In genomic region chr7:107770812-107771211, GRCm38 (mm10) we compare ENCODE assay signal across 32 mouse cellular contexts. TPM values are rescaled to one million over a fixed set of nuclear protein-coding genes. Genes with fewer than 3 reads are reported as not detected.
DNase-seq lines count a peak whose midpoint lies in the region; ATAC-seq and TF ChIP-seq lines count a peak whose summit lies in the region.
"Had no signal": no experiment of that assay in that cellular context is flagged by ENCODE, and none has a peak within 500 bp of the region (broad histone marks: within the 10 kb centered on the region; RNA-seq: fewer than 3 reads in every experiment).

No protein-coding gene starts in this region.

- H3K4me1 ChIP-seq in heart, embryonic 10.5 days: no peaks in the 10 kb centered on the region
- peaks cover 0 to 11% of the 10 kb centered on the region in 2 experiments; a peak in 2 of 4 replicates for H3K4me1 ChIP-seq in ES-E14 (ENCODE audit: control insufficient read depth in 2 of 2, insufficient read depth in 2 of 2, low read length in 2 of 2, poor library complexity in 1 of 2)
- no peaks in the 10 kb centered on the region for H3K4me1 ChIP-seq in liver, postnatal 0 days (ENCODE audit: insufficient read depth)
- H3K4me1 ChIP-seq in stomach, postnatal 0 days (replicated peaks; ENCODE audit: control insufficient read depth, insufficient read depth): no peaks in the 10 kb centered on the region
- H3K4me1 ChIP-seq: embryonic facial prominence, embryonic 13.5 days; embryonic facial prominence, embryonic 15.5 days; forebrain, embryonic 12.5 days had no signal

- peak; percentile 33 for DNase-seq in heart, adult 11 months
- DNase-seq in heart, embryonic 10.5 days (ENCODE audit: low spot score): no peak
- DNase-seq in ES-E14 (ENCODE audit: low read depth, low spot score) (no peak), ZHBTc4 (ENCODE audit: low read depth, low spot score) (peak; percentile 60)
- DNase-seq in liver, postnatal 0 days: no peak
- no peak for DNase-seq in stomach, postnatal 0 days (ENCODE audit: low spot score)
- DNase-seq: adrenal gland, adult 2 months; adrenal gland, postnatal 10 days; adrenal gland, postnatal 25 days; B cell, adult 2 months; cerebellum, adult 11 months; cerebellum, adult 18-20 months; cerebellum, adult 8-10 months; cerebellum, adult 9-11 months; cerebellum, postnatal 14 days; cerebellum, postnatal 36 days; embryo, embryonic 11 days had no signal

- no peak for ATAC-seq in liver, postnatal 0 days
- ATAC-seq in stomach, postnatal 0 days (ENCODE audit: low FRiP score, low TSS enrichment): no peak
- ATAC-seq: CD4-positive, CD25-positive, alpha-beta regulatory T cell, adult 4 months; forebrain, embryonic 14.5 days; forebrain, embryonic 16.5 days had no signal

- no peak overlapping the region for H3K4me2 ChIP-seq in liver, postnatal 0 days (ENCODE audit: low read depth, low read length)
- H3K4me2 ChIP-seq in stomach, postnatal 0 days (replicated peaks; ENCODE audit: low read depth): no peak overlapping the region
- H3K4me2 ChIP-seq: embryonic facial prominence, embryonic 13.5 days; embryonic facial prominence, embryonic 15.5 days; forebrain, embryonic 12.5 days had no signal

- H3K9ac ChIP-seq in ES-E14 (ENCODE audit: insufficient read depth, low read depth, low read length, poor library complexity, severe bottlenecking): no peak overlapping the region
- H3K9ac ChIP-seq in liver, postnatal 0 days (replicated peaks): no peak overlapping the region
- H3K9ac ChIP-seq in stomach, postnatal 0 days (ENCODE audit: low read length): no peak overlapping the region
- H3K9ac ChIP-seq: embryonic facial prominence, embryonic 13.5 days; embryonic facial prominence, embryonic 15.5 days; forebrain, embryonic 12.5 days had no signal

- H3K4me3 ChIP-seq in heart, embryonic 10.5 days: no peak overlapping the region
- H3K4me3 ChIP-seq in ES-E14 (ENCODE audit: insufficient read depth in 1 of 2, low read depth in 1 of 2, low read length in 2 of 2, poor library complexity in 1 of 2, severe bottlenecking in 1 of 2): no peak overlapping the region
- no peak overlapping the region for H3K4me3 ChIP-seq in liver, postnatal 0 days (ENCODE audit: low read depth, low read length)
- no peak overlapping the region for H3K4me3 ChIP-seq in stomach, postnatal 0 days (ENCODE audit: low read depth, low read length)
- H3K4me3 ChIP-seq: embryonic facial prominence, embryonic 13.5 days; embryonic facial prominence, embryonic 15.5 days; erythroblast, embryonic 14.5 days; forebrain, embryonic 10.5 days; forebrain, embryonic 12.5 days had no signal

- H3K27me3 ChIP-seq in heart, embryonic 10.5 days (ENCODE audit: insufficient read depth, poor library complexity, severe bottlenecking): no peaks in the 10 kb centered on the region
- no peaks in the 10 kb centered on the region for H3K27me3 ChIP-seq in liver, postnatal 0 days (ENCODE audit: insufficient read depth, low read length)
- H3K27me3 ChIP-seq in stomach, postnatal 0 days (ENCODE audit: control insufficient read depth, insufficient read depth, low read length): no peaks in the 10 kb centered on the region
- H3K27me3 ChIP-seq: CH12.LX; embryonic facial prominence, embryonic 13.5 days; embryonic facial prominence, embryonic 15.5 days; forebrain, embryonic 12.5 days had no signal

- no peaks in the 10 kb centered on the region for H3K36me3 ChIP-seq in heart, embryonic 10.5 days
- no peaks in the 10 kb centered on the region for H3K36me3 ChIP-seq in ES-E14 (ENCODE audit: control insufficient read depth, insufficient read depth, low read length, poor library complexity, severe bottlenecking)
- H3K36me3 ChIP-seq in liver, postnatal 0 days (replicated peaks; ENCODE audit: insufficient read depth, low read length): no peaks in the 10 kb centered on the region
- no peaks in the 10 kb centered on the region for H3K36me3 ChIP-seq in stomach, postnatal 0 days (ENCODE audit: control insufficient read depth, insufficient read depth, low read length)
- H3K36me3 ChIP-seq: embryonic facial prominence, embryonic 13.5 days; embryonic facial prominence, embryonic 15.5 days; forebrain, embryonic 10.5 days; forebrain, embryonic 12.5 days had no signal

- H3K27ac ChIP-seq in heart, embryonic 10.5 days: no peak overlapping the region
- H3K27ac ChIP-seq in ES-E14 (ENCODE audit: insufficient read depth, low read depth, low read length, poor library complexity, severe bottlenecking): no peak overlapping the region
- no peak overlapping the region for H3K27ac ChIP-seq in liver, postnatal 0 days (ENCODE audit: low read depth)
- H3K27ac ChIP-seq in stomach, postnatal 0 days (replicated peaks): no peak overlapping the region
- H3K27ac ChIP-seq: embryonic facial prominence, embryonic 13.5 days; embryonic facial prominence, embryonic 15.5 days; forebrain, embryonic 10.5 days; forebrain, embryonic 12.5 days had no signal

- in situ Hi-C loops in ES-E14 (cut with MboI; ENCODE audit: low sequenced_read_pairs in 2 of 2, unreplicated experiment in 2 of 2): no loop called here

- no peaks in the 10 kb centered on the region for H3K9me3 ChIP-seq in heart, embryonic 10.5 days
- no peaks in the 10 kb centered on the region for H3K9me3 ChIP-seq in ES-E14 (ENCODE audit: control insufficient read depth, insufficient read depth, low read depth, low read length)
- H3K9me3 ChIP-seq in liver, postnatal 0 days (ENCODE audit: low read length): no peaks in the 10 kb centered on the region
- no peaks in the 10 kb centered on the region for H3K9me3 ChIP-seq in stomach, postnatal 0 days (ENCODE audit: control insufficient read depth, low read length)
- H3K9me3 ChIP-seq: embryonic facial prominence, embryonic 13.5 days; embryonic facial prominence, embryonic 15.5 days; forebrain, embryonic 10.5 days; forebrain, embryonic 12.5 days had no signal

- no peak for TF ChIP-seq CTCF in liver, postnatal 0 days (IDR thresholded peaks at IDR 0.05; ENCODE audit: low read depth)
- TF ChIP-seq CTCF in stomach, postnatal 0 days (IDR thresholded peaks at IDR 0.05; ENCODE audit: low read depth): no peak

- 65% methylated on average over 6 of the region's 6 CpGs for WGBS in heart, embryonic 10.5 days
- WGBS in liver, postnatal 0 days (ENCODE audit: insufficient replicate concordance): 55% methylated on average over 6 of the region's 6 CpGs
- WGBS in stomach, postnatal 0 days: 64% methylated on average over 6 of the region's 6 CpGs

- TF ChIP-seq EP300 in liver, postnatal 0 days (IDR thresholded peaks at IDR 0.05; ENCODE audit: low read depth): no peak
- TF ChIP-seq EP300 in stomach, postnatal 0 days (optimal IDR thresholded peaks at IDR 0.05): no peak

TF ChIP-seq in ES-E14, 5 proteins besides CTCF, POLR2A, EP300 and RAD21:
- no peak for TF ChIP-seq ZNF384 (IDR thresholded peaks at IDR 0.05; ENCODE audit: low read depth, low read length)
- no peak for TF ChIP-seq ZC3H11A (IDR thresholded peaks at IDR 0.05; ENCODE audit: borderline replicate concordance, low read depth, low read length)
- peak; percentile 86 for TF ChIP-seq MAFK (IDR thresholded peaks at IDR 0.05; ENCODE audit: insufficient read depth, low read depth, low read length)
- TF ChIP-seq CHD2 (IDR thresholded peaks at IDR 0.05; ENCODE audit: low read depth, low read length): no peak

RNA-seq across cellular contexts. Expression of gene Cyb5r2, which starts 13.0 kb away (rescaled TPM):
- polyA plus RNA-seq in heart, embryonic 10.5 days (2016; fragmentation: Nextera tagmentation; extraction: Ambion mirVana): 1.2 and 1.3 TPM in 2 replicates
- 0.62 and 0.85 TPM in 2 replicates for total RNA-seq in ES-E14 (2012; rRNA removed)
- 0.11 and 0.12 TPM in 2 replicates for polyA plus RNA-seq in liver, postnatal 0 days (2015; fragmentation: Nextera tagmentation; extraction: Ambion mirVana)
- 0.04 and 0.08 TPM in 2 replicates for polyA plus RNA-seq in stomach, postnatal 0 days (2015; fragmentation: Nextera tagmentation; extraction: Ambion mirVana)
- total RNA-seq: adrenal gland, adult 2 months; adrenal gland, postnatal 10 days; adrenal gland, postnatal 25 days; common myeloid progenitor, adult 5-6 weeks; MEL had no signal
- polyA plus RNA-seq: adrenal gland, adult 2 months; CD4-positive, CD25-positive, alpha-beta regulatory T cell, adult 4 months; erythroblast, embryonic 14.5 days; forebrain, embryonic 12.5 days; forebrain, embryonic 14.5 days had no signal

RNA-seq across cellular contexts. Expression of gene Ovch2, which starts 30.2 kb away (rescaled TPM):
- polyA plus RNA-seq in heart, embryonic 10.5 days (2016; fragmentation: Nextera tagmentation; extraction: Ambion mirVana): not detected in 2 replicates
- not detected in 2 replicates for total RNA-seq in ES-E14 (2012; rRNA removed)
- polyA plus RNA-seq in liver, postnatal 0 days (2015; fragmentation: Nextera tagmentation; extraction: Ambion mirVana): not detected in 2 replicates
- polyA plus RNA-seq in stomach, postnatal 0 days (2015; fragmentation: Nextera tagmentation; extraction: Ambion mirVana): not detected in 2 replicates
- total RNA-seq: adrenal gland, adult 2 months; adrenal gland, postnatal 10 days; adrenal gland, postnatal 25 days; adrenal gland, postnatal 4 days; CH12.LX; common myeloid progenitor, adult 5-6 weeks; MEL had no signal
- polyA plus RNA-seq: adrenal gland, adult 2 months; brain, embryonic 14.5 days; CD4-positive, CD25-positive, alpha-beta regulatory T cell, adult 4 months; embryonic facial prominence, embryonic 11.5 days; embryonic facial prominence, embryonic 13.5 days; embryonic facial prominence, embryonic 15.5 days; erythroblast, embryonic 14.5 days; forebrain, embryonic 10.5 days; forebrain, embryonic 12.5 days; forebrain, embryonic 14.5 days; forebrain, embryonic 16.5 days; frontal cortex, adult 2 months had no signal

RNA-seq across cellular contexts. Expression of gene Olfr467, which starts 41.3 kb away (rescaled TPM):
- polyA plus RNA-seq in heart, embryonic 10.5 days (2016; fragmentation: Nextera tagmentation; extraction: Ambion mirVana): not detected in 2 replicates
- not detected in 2 replicates for total RNA-seq in ES-E14 (2012; rRNA removed)
- not detected in 2 replicates for polyA plus RNA-seq in liver, postnatal 0 days (2015; fragmentation: Nextera tagmentation; extraction: Ambion mirVana)
- polyA plus RNA-seq in stomach, postnatal 0 days (2015; fragmentation: Nextera tagmentation; extraction: Ambion mirVana): not detected in 2 replicates
- total RNA-seq: adrenal gland, adult 2 months; adrenal gland, postnatal 10 days; adrenal gland, postnatal 25 days; adrenal gland, postnatal 4 days; CH12.LX; common myeloid progenitor, adult 5-6 weeks; MEL had no signal
- polyA plus RNA-seq: adrenal gland, adult 2 months; brain, embryonic 14.5 days; CD4-positive, CD25-positive, alpha-beta regulatory T cell, adult 4 months; embryonic facial prominence, embryonic 11.5 days; embryonic facial prominence, embryonic 13.5 days; embryonic facial prominence, embryonic 15.5 days; erythroblast, embryonic 14.5 days; forebrain, embryonic 10.5 days; forebrain, embryonic 12.5 days; forebrain, embryonic 14.5 days; forebrain, embryonic 16.5 days; frontal cortex, adult 2 months had no signal

RNA-seq across cellular contexts. Expression of gene Olfr469, which starts 54.5 kb away (rescaled TPM):
- not detected in 2 replicates for polyA plus RNA-seq in heart, embryonic 10.5 days (2016; fragmentation: Nextera tagmentation; extraction: Ambion mirVana)
- not detected in 2 replicates for total RNA-seq in ES-E14 (2012; rRNA removed)
- not detected in 2 replicates for polyA plus RNA-seq in liver, postnatal 0 days (2015; fragmentation: Nextera tagmentation; extraction: Ambion mirVana)
- polyA plus RNA-seq in stomach, postnatal 0 days (2015; fragmentation: Nextera tagmentation; extraction: Ambion mirVana): not detected in 2 replicates
- total RNA-seq: adrenal gland, adult 2 months; adrenal gland, postnatal 10 days; adrenal gland, postnatal 25 days; adrenal gland, postnatal 4 days; CH12.LX; common myeloid progenitor, adult 5-6 weeks; MEL had no signal
- polyA plus RNA-seq: adrenal gland, adult 2 months; brain, embryonic 14.5 days; CD4-positive, CD25-positive, alpha-beta regulatory T cell, adult 4 months; embryonic facial prominence, embryonic 11.5 days; embryonic facial prominence, embryonic 13.5 days; embryonic facial prominence, embryonic 15.5 days; erythroblast, embryonic 14.5 days; forebrain, embryonic 10.5 days; forebrain, embryonic 12.5 days; forebrain, embryonic 14.5 days; forebrain, embryonic 16.5 days; frontal cortex, adult 2 months had no signal

Comparison
In these comparisons a context has a peak if more than half of its experiments do, and no peak if none do; other contexts are left out.
1. DNase-seq: peak in heart, adult 11 months (single experiment) and ZHBTc4 (single experiment); none in heart, embryonic 10.5 days (single experiment), ES-E14 (single experiment), liver, postnatal 0 days (single experiment) and stomach, postnatal 0 days (single experiment).